11 mouse cellular contexts compared by ENCODE assay signal in genomic region chr9:110890026-110890783, GRCm38 (mm10). TPM values are rescaled to one million over a fixed set of nuclear protein-coding genes. Genes with fewer than 3 reads are reported as not detected.
DNase-seq lines count a peak whose midpoint lies in the region; ATAC-seq and TF ChIP-seq lines count a peak whose summit lies in the region.
"Had no signal": no experiment of that assay in that cellular context is flagged by ENCODE, and none has a peak within 500 bp of the region (broad histone marks: within the 10 kb centered on the region; RNA-seq: fewer than 3 reads in every experiment).

No protein-coding gene starts in this region.

- H3K36me3 ChIP-seq in hindbrain, postnatal 0 days (ENCODE audit: insufficient read depth, low read length): no peaks in the 10 kb centered on the region
- H3K36me3 ChIP-seq in hindbrain, embryonic 12.5 days: no peaks in the 10 kb centered on the region
- H3K36me3 ChIP-seq in MEL (ENCODE audit: control insufficient read depth in 1 of 2, insufficient read depth in 2 of 2, low read length in 2 of 2): no peaks in the 10 kb centered on the region
- peaks cover 49% of the 10 kb centered on the region; the same call in 1 of the 2 replicates for H3K36me3 ChIP-seq in intestine, postnatal 0 days (ENCODE audit: control insufficient read depth, insufficient read depth)
- no peaks in the 10 kb centered on the region for H3K36me3 ChIP-seq in liver, embryonic 13.5 days

- WGBS in hindbrain, postnatal 0 days: 19% methylated on average over 18 of the region's 21 CpGs
- WGBS in hindbrain, embryonic 12.5 days: 16% methylated on average over 21 of the region's 21 CpGs
- WGBS in intestine, postnatal 0 days: 7% methylated on average over 21 of the region's 21 CpGs
- WGBS in liver, embryonic 13.5 days (ENCODE audit: insufficient replicate concordance): 13% methylated on average over 21 of the region's 21 CpGs

- no peaks in the 10 kb centered on the region for H3K9me3 ChIP-seq in hindbrain, postnatal 0 days (ENCODE audit: low read length)
- H3K9me3 ChIP-seq in hindbrain, embryonic 12.5 days (replicated peaks): no peaks in the 10 kb centered on the region; the same call in 1 of the 2 replicates
- no peaks in the 10 kb centered on the region for H3K9me3 ChIP-seq in MEL (replicated peaks; ENCODE audit: insufficient read depth, low read length)
- H3K9me3 ChIP-seq in intestine, postnatal 0 days (ENCODE audit: control insufficient read depth): no peaks in the 10 kb centered on the region
- H3K9me3 ChIP-seq in liver, embryonic 13.5 days (replicated peaks): no peaks in the 10 kb centered on the region

- H3K9ac ChIP-seq in hindbrain, postnatal 0 days (replicated peaks; ENCODE audit: low read length): no peak overlapping the region
- no peak overlapping the region for H3K9ac ChIP-seq in hindbrain, embryonic 12.5 days
- H3K9ac ChIP-seq in MEL (ENCODE audit: control insufficient read depth, low read depth, low read length, poor library complexity, severe bottlenecking): no peak overlapping the region
- no peak overlapping the region for H3K9ac ChIP-seq in intestine, postnatal 0 days (ENCODE audit: low read depth, low read length)
- H3K9ac ChIP-seq in liver, embryonic 13.5 days: no peak overlapping the region

- no peak overlapping the region for H3K4me2 ChIP-seq in hindbrain, postnatal 0 days (ENCODE audit: low read depth, low read length)
- H3K4me2 ChIP-seq in hindbrain, embryonic 12.5 days (replicated peaks): no peak overlapping the region
- peak overlapping the region; percentile 53 for H3K4me2 ChIP-seq in intestine, postnatal 0 days (replicated peaks; ENCODE audit: low read depth)
- H3K4me2 ChIP-seq in liver, embryonic 13.5 days: peak overlapping the region; percentile 44

- TF ChIP-seq EP300 in MEL (IDR thresholded peaks at IDR 0.05; ENCODE audit: low read depth in 1 of 2, low read length in 2 of 2): no peak

- DNase-seq in hindbrain, postnatal 0 days (ENCODE audit: low spot score): no peak
- DNase-seq in MEL (ENCODE audit: low read depth, low spot score): no peak
- no peak for DNase-seq in liver, embryonic 13.5 days
- no peak for DNase-seq in retina, postnatal 1 day
- DNase-seq in natural killer cell, adult 2 months (ENCODE audit: low spot score in 2 of 2): no peak
- no peak for DNase-seq in adrenal gland, postnatal 14 days
- DNase-seq: cerebellum, postnatal 14 days had no signal

- no peak overlapping the region for H3K27ac ChIP-seq in hindbrain, postnatal 0 days
- H3K27ac ChIP-seq in hindbrain, embryonic 12.5 days: no peak overlapping the region
- no peak overlapping the region for H3K27ac ChIP-seq in MEL (ENCODE audit: control insufficient read depth, low read depth, low read length)
- H3K27ac ChIP-seq in intestine, postnatal 0 days (ENCODE audit: low read depth, low read length): peak overlapping the region; percentile 54
- H3K27ac ChIP-seq in liver, embryonic 13.5 days: peak overlapping the region; percentile 43; the same call in 1 of the 2 replicates
- H3K27ac ChIP-seq: macrophage had no signal

- no peak for ATAC-seq in hindbrain, postnatal 0 days
- ATAC-seq in hindbrain, embryonic 12.5 days (ENCODE audit: low FRiP score): no peak
- peak; percentile 83 for ATAC-seq in intestine, postnatal 0 days
- peak; percentile 45 for ATAC-seq in liver, embryonic 13.5 days (ENCODE audit: low read depth)
- ATAC-seq: Patski had no signal

- peak; percentile 50 for TF ChIP-seq CTCF in hindbrain, postnatal 0 days (IDR thresholded peaks at IDR 0.05; ENCODE audit: low read depth)
- peak in 2 of 3 experiments; percentile 33 to 34; a peak in 3 of 6 replicates for TF ChIP-seq CTCF in MEL (IDR thresholded peaks at IDR 0.05 in 2 of 3, conservative IDR thresholded peaks at IDR 0.05 in 1 of 3; ENCODE audit: control insufficient read depth in 1 of 3, insufficient read depth in 1 of 3, low read depth in 2 of 3, low read length in 3 of 3, poor library complexity in 1 of 3, severe bottlenecking in 1 of 3)
- peak; percentile 59 for TF ChIP-seq CTCF in intestine, postnatal 0 days (IDR thresholded peaks at IDR 0.05; ENCODE audit: low read depth)

- H3K4me1 ChIP-seq in hindbrain, postnatal 0 days (ENCODE audit: insufficient read depth, low read length): no peaks in the 10 kb centered on the region
- no peaks in the 10 kb centered on the region for H3K4me1 ChIP-seq in hindbrain, embryonic 12.5 days
- H3K4me1 ChIP-seq in MEL (ENCODE audit: control insufficient read depth in 1 of 2, insufficient read depth in 2 of 2, low read length in 2 of 2): no peaks in the 10 kb centered on the region
- peaks cover 3% of the 10 kb centered on the region; the same call in 1 of the 2 replicates for H3K4me1 ChIP-seq in intestine, postnatal 0 days (replicated peaks; ENCODE audit: control insufficient read depth, insufficient read depth, low read length)
- peaks cover 21% of the 10 kb centered on the region for H3K4me1 ChIP-seq in liver, embryonic 13.5 days (replicated peaks)

- no peak for TF ChIP-seq POLR2A in MEL (IDR thresholded peaks at IDR 0.05; ENCODE audit: control insufficient read depth in 1 of 2, insufficient read depth in 1 of 2, low read depth in 1 of 2, low read length in 2 of 2, poor library complexity in 1 of 2)

- H3K27me3 ChIP-seq in hindbrain, postnatal 0 days (ENCODE audit: insufficient read depth, low read length): no peaks in the 10 kb centered on the region
- peaks cover 19% of the 10 kb centered on the region for H3K27me3 ChIP-seq in hindbrain, embryonic 12.5 days
- H3K27me3 ChIP-seq in MEL (ENCODE audit: control insufficient read depth in 1 of 2, insufficient read depth in 2 of 2, low read length in 2 of 2): no peaks in the 10 kb centered on the region
- H3K27me3 ChIP-seq in intestine, postnatal 0 days (replicated peaks; ENCODE audit: control insufficient read depth, insufficient read depth, low read length): no peaks in the 10 kb centered on the region
- no peaks in the 10 kb centered on the region for H3K27me3 ChIP-seq in liver, embryonic 13.5 days
- H3K27me3 ChIP-seq: Patski had no signal

- no peaks in the 10 kb centered on the region for H3K79me2 ChIP-seq in MEL (ENCODE audit: control insufficient read depth, insufficient read depth, low read length, poor library complexity)

- TF ChIP-seq RAD21 in MEL (IDR thresholded peaks at IDR 0.05; ENCODE audit: low read depth, low read length): no peak

- H3K4me3 ChIP-seq in hindbrain, postnatal 0 days (ENCODE audit: low read length): no peak overlapping the region
- no peak overlapping the region for H3K4me3 ChIP-seq in hindbrain, embryonic 12.5 days
- no peak overlapping the region for H3K4me3 ChIP-seq in MEL (ENCODE audit: control insufficient read depth in 1 of 2, insufficient read depth in 1 of 2, low read depth in 2 of 2, low read length in 2 of 2)
- H3K4me3 ChIP-seq in intestine, postnatal 0 days (ENCODE audit: low read depth, low read length): no peak overlapping the region
- H3K4me3 ChIP-seq in liver, embryonic 13.5 days (replicated peaks): no peak overlapping the region

RNA-seq across cellular contexts. Expression of gene Tmie, which starts 10.3 kb away (rescaled TPM):
- 5.7 and 6.8 TPM in 2 replicates for total RNA-seq in hindbrain, postnatal 0 days (2014; rRNA removed)
- 6.2 and 7.1 TPM in 2 replicates for polyA plus RNA-seq in hindbrain, postnatal 0 days (2015; fragmentation: Nextera tagmentation; extraction: Ambion mirVana)
- 1.1 and 1.2 TPM in 2 replicates for polyA plus RNA-seq in hindbrain, embryonic 12.5 days (2016; fragmentation: Nextera tagmentation; extraction: Ambion mirVana)
- total RNA-seq in MEL (2012; rRNA removed): not detected in 2 replicates
- polyA plus RNA-seq in MEL (2012; ENCODE audit: insufficient read depth in 1 of 2, insufficient read length in 2 of 2, low read depth in 1 of 2, low replicate concordance in 2 of 2, missing spikeins in 1 of 2): not detected
- 10.0 and 11.2 TPM in 2 replicates for polyA plus RNA-seq in intestine, postnatal 0 days (2015; fragmentation: Nextera tagmentation; extraction: Ambion mirVana)
- 1.3 and 1.6 TPM in 2 replicates for polyA plus RNA-seq in liver, embryonic 13.5 days (2015; fragmentation: Nextera tagmentation; extraction: Ambion mirVana)
- total RNA-seq in adrenal gland, postnatal 14 days (2021): 2.2 and 3.5 TPM in 2 replicates

RNA-seq across cellular contexts. Expression of gene Als2cl, which starts 10.5 kb away (rescaled TPM):
- 10.7 and 16.3 TPM in 2 replicates for total RNA-seq in hindbrain, postnatal 0 days (2014; rRNA removed)
- 2.2 and 2.5 TPM in 2 replicates for polyA plus RNA-seq in hindbrain, postnatal 0 days (2015; fragmentation: Nextera tagmentation; extraction: Ambion mirVana)
- 1.5 and 1.9 TPM in 2 replicates for polyA plus RNA-seq in hindbrain, embryonic 12.5 days (2016; fragmentation: Nextera tagmentation; extraction: Ambion mirVana)
- not detected in 2 replicates for total RNA-seq in MEL (2012; rRNA removed)
- under 1 TPM in 1 of 2 experiments, not detected in 1; 0.21 TPM for polyA plus RNA-seq in MEL (2012; ENCODE audit: insufficient read depth in 1 of 2, insufficient read length in 2 of 2, low read depth in 1 of 2, low replicate concordance in 2 of 2, missing spikeins in 1 of 2)
- 7.6 and 8.3 TPM in 2 replicates for polyA plus RNA-seq in intestine, postnatal 0 days (2015; fragmentation: Nextera tagmentation; extraction: Ambion mirVana)
- 1.6 and 1.7 TPM in 2 replicates for polyA plus RNA-seq in liver, embryonic 13.5 days (2015; fragmentation: Nextera tagmentation; extraction: Ambion mirVana)
- 17.1 and 21.3 TPM in 2 replicates for total RNA-seq in adrenal gland, postnatal 14 days (2021)

RNA-seq across cellular contexts. Expression of gene Fam240a, which starts 26.5 kb away (rescaled TPM):
- total RNA-seq in hindbrain, postnatal 0 days (2014; rRNA removed): not detected in 2 replicates
- polyA plus RNA-seq in hindbrain, postnatal 0 days (2015; fragmentation: Nextera tagmentation; extraction: Ambion mirVana): not detected in 2 replicates
- not detected in 2 replicates for polyA plus RNA-seq in hindbrain, embryonic 12.5 days (2016; fragmentation: Nextera tagmentation; extraction: Ambion mirVana)
- total RNA-seq in MEL (2012; rRNA removed): not detected in 2 replicates
- not detected for polyA plus RNA-seq in MEL (2012; ENCODE audit: insufficient read depth in 1 of 2, insufficient read length in 2 of 2, low read depth in 1 of 2, low replicate concordance in 2 of 2, missing spikeins in 1 of 2)
- not detected in 2 replicates for polyA plus RNA-seq in intestine, postnatal 0 days (2015; fragmentation: Nextera tagmentation; extraction: Ambion mirVana)
- polyA plus RNA-seq in liver, embryonic 13.5 days (2015; fragmentation: Nextera tagmentation; extraction: Ambion mirVana): not detected in 2 replicates
- total RNA-seq in adrenal gland, postnatal 14 days (2021): not detected in 2 replicates
- polyA plus RNA-seq: macrophage, Patski had no signal

RNA-seq across cellular contexts. Expression of gene Prss50, which starts 32.4 kb away (rescaled TPM):
- 1.2 TPM in 2 replicates for total RNA-seq in hindbrain, postnatal 0 days (2014; rRNA removed)
- 1.4 and 1.7 TPM in 2 replicates for polyA plus RNA-seq in hindbrain, postnatal 0 days (2015; fragmentation: Nextera tagmentation; extraction: Ambion mirVana)
- polyA plus RNA-seq in hindbrain, embryonic 12.5 days (2016; fragmentation: Nextera tagmentation; extraction: Ambion mirVana): 0.26 TPM in 1 of 2 replicates, not detected in the other
- total RNA-seq in MEL (2012; rRNA removed): not detected in 2 replicates
- polyA plus RNA-seq in MEL (2012; ENCODE audit: insufficient read depth in 1 of 2, insufficient read length in 2 of 2, low read depth in 1 of 2, low replicate concordance in 2 of 2, missing spikeins in 1 of 2): not detected
- polyA plus RNA-seq in intestine, postnatal 0 days (2015; fragmentation: Nextera tagmentation; extraction: Ambion mirVana): 0.31 and 0.35 TPM in 2 replicates
- polyA plus RNA-seq in liver, embryonic 13.5 days (2015; fragmentation: Nextera tagmentation; extraction: Ambion mirVana): 16.6 and 21.0 TPM in 2 replicates
- 0.37 TPM in 1 of 2 replicates, not detected in the other for total RNA-seq in adrenal gland, postnatal 14 days (2021)
- polyA plus RNA-seq: macrophage had no signal

RNA-seq across cellular contexts. Expression of gene Prss46, which starts 45.9 kb away (rescaled TPM):
- not detected in 2 replicates for total RNA-seq in hindbrain, postnatal 0 days (2014; rRNA removed)
- not detected in 2 replicates for polyA plus RNA-seq in hindbrain, postnatal 0 days (2015; fragmentation: Nextera tagmentation; extraction: Ambion mirVana)
- polyA plus RNA-seq in hindbrain, embryonic 12.5 days (2016; fragmentation: Nextera tagmentation; extraction: Ambion mirVana): not detected in 2 replicates
- not detected in 2 replicates for total RNA-seq in MEL (2012; rRNA removed)
- polyA plus RNA-seq in MEL (2012; ENCODE audit: insufficient read depth in 1 of 2, insufficient read length in 2 of 2, low read depth in 1 of 2, low replicate concordance in 2 of 2, missing spikeins in 1 of 2): not detected
- not detected in 2 replicates for polyA plus RNA-seq in intestine, postnatal 0 days (2015; fragmentation: Nextera tagmentation; extraction: Ambion mirVana)
- polyA plus RNA-seq in liver, embryonic 13.5 days (2015; fragmentation: Nextera tagmentation; extraction: Ambion mirVana): not detected in 2 replicates
- total RNA-seq in adrenal gland, postnatal 14 days (2021): not detected in 2 replicates

Comparison
In these comparisons a context has a peak if more than half of its experiments do, and no peak if none do; other contexts are left out.
1. ATAC-seq: peak in intestine, postnatal 0 days (single experiment) and liver, embryonic 13.5 days (single experiment); none in hindbrain, postnatal 0 days (single experiment) and hindbrain, embryonic 12.5 days (single experiment).
2. H3K27ac ChIP-seq: peak in intestine, postnatal 0 days (single experiment) and liver, embryonic 13.5 days (single experiment); none in hindbrain, postnatal 0 days (single experiment), hindbrain, embryonic 12.5 days (single experiment) and MEL (single experiment).
3. H3K4me2 ChIP-seq: peak in intestine, postnatal 0 days (single experiment) and liver, embryonic 13.5 days (single experiment); none in hindbrain, postnatal 0 days (single experiment) and hindbrain, embryonic 12.5 days (single experiment).
4. Peak in every context shown above with its lines, with median percentiles within 50 percentile points of each other: CTCF ChIP-seq.